Mouse (Mus musculus) left cerebral cortex, postnatal 25 days (tissue): ENCODE data around the gene Rgs3. TPM values are rescaled to one million over a fixed set of nuclear protein-coding genes. Genes with fewer than 3 reads are reported as not detected.
A peak's percentile ranks its signal among the peaks of the same experiment; 100 is the strongest.
"Not testable (repeated sequence)": the region's sequence is repeated elsewhere in the genome, so short reads cannot be mapped to it uniquely, and the experiment has no call there.

Experiments
- DNase-seq, 2 experiments: peaks; one replicate each; pipeline ENCODE4 v3.0.0; 2022; ENCODE audit warnings: low spot score in 2 of 2, mixed read lengths in 1 of 2
- intact Hi-C: fragments of 180-260 bp; cut with DNase I; formaldehyde crosslinking; loops from one replicate; pipeline ENCODE4 v1.15.1; 2025
- total RNA-seq, 2 experiments: library from RNA; stranded (reverse); gene quantifications; 2 replicates each; pipeline ENCODE4 v1.2.3; 2021

Gene Rgs3
- total RNA-seq, 2 experiments from 2014 or later = 24.1 to 27.4 TPM

GRCm38 (mm10) chr4:62541802-62542201 is 17.8 kb upstream of the Rgs3 start:
- DNase-seq = no peak
- intact Hi-C loops = no loop called here

DNA sequence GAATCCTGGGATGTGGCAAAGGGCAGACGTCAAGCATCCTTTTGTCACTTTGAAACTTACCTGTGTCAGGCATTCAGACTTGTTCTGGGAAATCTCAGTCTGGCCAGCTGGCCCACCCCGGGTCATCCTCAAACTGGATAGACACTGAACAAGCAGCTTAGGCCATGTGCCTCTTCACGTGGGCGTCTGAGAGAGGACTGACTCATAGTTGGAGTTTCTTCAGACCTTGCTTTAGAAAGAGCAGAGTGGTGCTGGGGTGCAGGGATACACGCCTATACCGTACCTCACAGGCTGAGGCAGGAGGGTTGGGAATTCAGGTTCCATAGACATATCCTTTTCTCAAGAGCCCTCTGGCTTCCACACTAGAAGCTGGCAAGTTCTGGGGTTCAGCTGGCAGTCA is 15.9 kb upstream of the Rgs3 start:
- intact Hi-C loops = no loop called here
- no peak for DNase-seq

GRCm38 (mm10) chr4:62544801-62545200 is 14.8 kb upstream of the Rgs3 start:
- DNase-seq = no peak
- intact Hi-C loops = no loop called here

GRCm38 (mm10) chr4:62551966-62552365 is 7.7 kb upstream of the Rgs3 start:
- intact Hi-C loops = no loop called here

GRCm38 (mm10) chr4:62557436-62557835 is 2.2 kb upstream of the Rgs3 start:
- DNase-seq = peak in 1 of 2 experiments; percentile 35
- intact Hi-C loops = no loop called here

More at GRCm38 (mm10) chr4:62551966-62552365, 7.7 kb upstream of the Rgs3 start:
- no peak for DNase-seq

DNA sequence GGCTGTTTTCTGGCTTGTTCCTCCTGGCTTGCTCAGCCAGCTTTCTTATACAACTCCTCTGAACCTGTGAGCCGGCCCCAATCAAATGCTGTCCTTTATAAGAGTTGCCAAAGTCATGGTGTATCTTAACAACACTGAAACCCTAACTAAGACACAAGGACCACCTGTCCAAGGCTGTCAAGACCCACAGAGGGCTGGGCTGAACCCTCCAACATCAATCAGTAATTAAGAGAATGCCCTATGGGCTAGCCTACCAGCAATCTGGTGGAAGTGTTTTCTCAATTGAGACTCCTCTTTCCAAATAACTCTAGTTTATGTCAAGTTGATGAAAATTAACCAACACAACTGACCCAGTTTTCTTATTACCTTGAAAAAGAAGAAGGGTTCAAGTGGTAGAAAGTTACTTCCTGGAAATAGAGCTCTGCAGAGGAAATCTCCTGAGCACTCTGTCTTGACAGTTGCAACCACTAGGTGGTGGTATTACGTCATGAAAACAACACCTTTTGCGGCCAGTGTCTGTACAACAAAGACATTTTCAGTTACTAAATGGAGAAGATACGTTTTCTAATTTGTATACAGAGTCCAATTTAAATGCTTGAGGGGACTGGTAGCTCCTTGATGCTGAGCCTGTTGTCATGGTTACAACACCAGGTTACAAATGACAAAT is 1.4 kb downstream of the Rgs3 start:
- DNase-seq = peak; percentile 82 to 89
- intact Hi-C loops = loop anchor here (1.0 to 10.0 kb wide), 3 partner anchors 135 to 554 kb away; no protein-coding TSS in a partner anchor

- intact Hi-C loops = loop anchor here (1.0 to 10.0 kb wide), 3 partner anchors 135 to 553 kb away; no protein-coding TSS in a partner anchor
- no peak for DNase-seq
Observed at GRCm38 (mm10) chr4:62561630-62562001, 2.0 kb downstream of the Rgs3 start.

- no peak for DNase-seq
- intact Hi-C loops = loop anchor here (10.0 kb wide), 1 partner anchor 553 kb away; no protein-coding TSS in a partner anchor
Observed at GRCm38 (mm10) chr4:62562006-62562405, 2.4 kb downstream of the Rgs3 start.

DNA sequence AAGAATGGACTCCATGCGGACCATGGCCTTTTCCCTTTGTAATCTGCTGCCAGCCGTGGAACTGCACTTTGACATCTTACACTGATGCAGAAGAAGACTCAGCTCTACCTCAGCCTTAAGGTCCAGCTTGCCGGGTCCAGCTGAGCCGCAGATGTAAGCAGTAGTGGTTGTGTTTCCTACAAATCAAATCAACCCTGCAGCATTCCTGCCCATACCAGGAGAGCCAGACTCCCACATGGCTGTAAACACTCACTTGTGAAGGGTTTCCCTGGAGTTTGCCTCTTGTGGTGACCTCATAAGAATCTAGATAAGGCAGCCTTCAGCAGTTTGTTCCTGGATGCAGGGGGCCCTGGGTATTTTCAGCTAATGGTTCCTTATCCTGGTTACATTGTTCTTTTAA is 6.9 kb downstream of the Rgs3 start:
- intact Hi-C loops = loop anchor here (10.0 kb wide), 1 partner anchor 548 kb away; no protein-coding TSS in a partner anchor
- DNase-seq = no peak

DNA sequence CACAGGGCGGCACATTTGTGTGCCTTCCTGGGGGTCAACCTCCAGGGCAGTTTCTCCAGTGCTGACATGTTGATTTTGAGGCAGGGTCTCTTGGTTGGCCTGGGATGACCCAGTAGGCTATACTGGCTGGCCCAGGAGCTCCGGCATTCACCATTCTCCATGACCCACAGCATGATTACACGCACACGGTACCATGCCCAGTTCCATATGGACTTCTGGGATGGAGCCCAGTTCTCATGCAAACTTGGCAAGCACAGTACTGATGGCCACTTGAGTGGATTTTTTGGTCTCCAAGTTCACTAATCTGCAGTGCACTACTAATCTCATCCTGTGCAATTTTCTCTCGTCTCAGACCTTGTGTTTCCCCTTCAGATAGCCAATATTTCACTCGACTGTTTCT is 8.0 kb downstream of the Rgs3 start:
- DNase-seq = no peak
- intact Hi-C loops = loop anchor here (10.0 kb wide), 1 partner anchor 547 kb away; no protein-coding TSS in a partner anchor

DNA sequence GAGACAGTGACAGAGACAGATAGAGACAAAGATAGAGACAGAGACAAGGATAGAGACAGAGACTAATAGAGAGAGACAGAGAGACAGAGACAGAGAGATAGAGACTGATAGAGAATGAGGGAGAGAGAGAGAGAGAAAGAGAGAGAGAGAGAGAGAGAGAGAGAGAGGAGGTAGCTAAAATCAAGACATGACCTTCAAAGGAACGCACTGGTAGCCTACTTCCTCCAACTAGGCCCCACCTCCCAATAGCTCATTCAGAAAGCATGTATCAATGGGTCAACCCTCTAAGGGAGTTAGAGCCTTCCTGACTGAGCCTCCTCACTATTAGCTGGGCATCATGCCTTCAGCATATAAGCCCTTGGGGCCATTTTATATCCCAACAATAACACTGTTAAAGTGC is 8.7 kb downstream of the Rgs3 start:
- intact Hi-C loops = loop anchor here (10.0 kb wide), 1 partner anchor 546 kb away; no protein-coding TSS in a partner anchor
- no peak for DNase-seq

DNA sequence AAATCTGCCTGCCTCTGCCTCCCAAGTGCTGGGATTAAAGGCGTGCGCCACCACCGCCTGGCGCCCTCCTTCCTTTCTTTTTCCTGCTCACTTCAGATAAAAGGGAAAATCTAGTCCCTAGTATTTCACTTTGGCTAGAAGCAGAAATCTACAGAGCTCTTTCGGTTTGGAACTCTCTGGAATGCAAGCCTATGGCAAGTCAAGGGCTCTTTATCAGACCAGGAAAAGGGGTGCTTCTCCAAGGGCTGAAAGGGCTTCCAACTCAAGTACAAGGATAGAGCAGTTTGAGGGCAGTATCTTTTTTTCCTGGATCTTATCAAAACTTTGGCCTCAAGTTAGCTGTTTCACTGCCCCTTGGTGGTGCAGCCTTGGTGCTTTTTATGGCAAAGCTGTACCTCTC is 10.0 kb downstream of the Rgs3 start:
- DNase-seq = no peak
- intact Hi-C loops = loop anchor here (10.0 kb wide), 1 partner anchor 545 kb away; no protein-coding TSS in a partner anchor

- intact Hi-C loops = no loop called here
- DNase-seq = no peak
Observed at GRCm38 (mm10) chr4:62570029-62570428, 10.4 kb downstream of the Rgs3 start.

- peak; percentile 54 to 65 for DNase-seq
- intact Hi-C loops = no loop called here
Observed at GRCm38 (mm10) chr4:62582365-62583264, 23.0 kb downstream of the Rgs3 start.

GRCm38 (mm10) chr4:62583265-62584092 is 23.8 kb downstream of the Rgs3 start:
- intact Hi-C loops = no loop called here
- DNase-seq = peak; percentile 35 to 44

GRCm38 (mm10) chr4:62587067-62587466 is 27.4 kb downstream of the Rgs3 start:
- intact Hi-C loops = no loop called here
- DNase-seq = no peak

DNA sequence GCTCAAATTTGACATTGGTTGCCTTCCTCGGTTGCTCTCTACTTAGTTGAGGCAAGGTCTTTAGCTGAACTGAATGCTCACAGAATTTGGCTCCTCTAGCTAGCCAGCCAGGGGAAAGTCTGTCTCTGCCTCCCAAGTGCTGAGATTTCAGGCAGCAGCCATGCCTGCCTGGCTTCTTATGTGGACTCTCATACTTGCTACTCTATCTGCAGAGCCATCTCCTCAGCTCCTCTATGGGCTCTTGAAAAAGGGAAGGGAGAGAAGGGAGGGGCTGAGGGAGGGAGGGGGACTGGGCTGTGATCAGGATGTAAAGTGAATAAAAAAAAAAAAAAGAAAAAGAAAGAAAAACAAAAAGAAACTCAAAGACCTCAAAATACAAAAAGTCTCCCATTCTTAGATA is 31.2 kb downstream of the Rgs3 start:
- DNase-seq = no peak
- intact Hi-C loops = no loop called here

DNA sequence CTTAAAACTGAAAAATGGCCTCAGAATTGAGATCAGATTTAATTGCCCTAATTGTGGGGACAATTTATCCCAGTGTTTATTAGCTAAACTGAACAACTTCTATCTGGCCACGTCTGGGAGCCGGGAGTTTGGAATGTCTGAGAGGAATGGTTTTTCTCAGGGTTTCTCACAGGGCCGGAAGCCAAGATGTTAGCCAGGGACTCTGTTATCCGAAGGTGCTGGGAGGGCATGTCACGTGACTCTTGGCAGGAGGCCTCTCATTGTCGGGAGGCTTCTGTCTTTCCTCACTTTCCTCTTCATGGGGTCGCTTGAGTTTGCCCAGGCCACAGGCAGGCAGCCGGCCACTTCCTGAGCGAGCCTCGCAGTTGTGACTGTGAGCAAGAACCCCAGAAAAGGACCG is 31.7 kb downstream of the Rgs3 start:
- no peak for DNase-seq
- intact Hi-C loops = no loop called here

GRCm38 (mm10) chr4:62593546-62594240 is 34.0 kb downstream of the Rgs3 start:
- intact Hi-C loops = not testable (repeated sequence)

More at GRCm38 (mm10) chr4:62593546-62594240, 34.0 kb downstream of the Rgs3 start:
- not testable (repeated sequence) for DNase-seq
